Mouse (Mus musculus) cerebellum, adult 9-11 months (tissue): ENCODE measurements around the gene Golga5.
"Not testable (repeated sequence)": the region's sequence is repeated elsewhere in the genome, so short reads cannot be mapped to it uniquely, and the experiment has no call there.

Source experiments
- DNase-seq: peaks from one replicate; pipeline ENCODE4 v3.0.0; 2022

The Golga5 gene

GRCm38 (mm10) chr12:102451126-102451851, 17.6 kb upstream of the Golga5 start:
- DNase-seq: no peak

DNA sequence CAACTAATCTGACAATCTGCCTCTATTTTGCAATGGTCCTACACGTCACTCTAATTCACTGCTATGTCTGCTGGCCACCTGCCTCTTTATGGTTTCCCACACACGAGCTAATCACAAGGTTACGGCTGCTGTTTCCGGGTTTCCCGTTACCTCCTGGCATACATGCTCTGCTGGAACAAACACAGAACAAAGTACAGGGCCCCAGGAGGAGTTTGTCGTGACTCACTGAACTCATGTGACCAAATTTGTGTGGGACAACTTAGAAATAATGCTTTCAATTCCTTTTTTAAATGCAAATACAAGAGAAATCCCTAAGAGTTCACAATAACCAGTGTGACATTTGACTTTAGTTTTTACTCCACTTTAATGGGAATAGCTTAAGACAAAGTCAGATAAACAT, 15.4 kb upstream of the Golga5 start:
- no peak for DNase-seq

GRCm38 (mm10) chr12:102456467-102457193, 12.3 kb upstream of the Golga5 start:
- no peak for DNase-seq

DNA sequence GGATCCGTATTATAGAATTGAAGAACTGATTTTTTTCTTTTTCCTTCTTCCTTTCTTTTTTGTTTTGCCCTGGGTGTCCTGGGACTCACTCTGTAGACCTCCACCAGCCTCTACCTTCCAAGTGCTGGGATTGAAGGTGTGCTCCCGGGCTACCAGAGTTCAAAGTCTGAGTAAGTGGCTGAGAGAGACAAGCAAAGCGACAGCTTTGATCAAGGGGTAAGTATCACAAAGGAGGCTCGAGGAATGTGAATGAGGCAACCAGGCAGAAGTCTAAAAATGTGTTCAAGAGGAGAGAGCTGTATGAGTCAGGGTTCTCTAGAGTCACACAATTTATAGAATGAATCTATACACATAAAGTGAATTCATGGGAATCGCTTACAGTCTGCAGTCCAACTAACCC, 8.9 kb upstream of the Golga5 start:
- no peak for DNase-seq

- DNase-seq: no peak
These were observed 7.8 kb upstream of the Golga5 start for GRCm38 (mm10) chr12:102461177-102461576.

GRCm38 (mm10) chr12:102464650-102465049, 4.3 kb upstream of the Golga5 start:
- DNase-seq: no peak

- DNase-seq: peak; percentile 38
These were observed 799 bp upstream of the Golga5 start for GRCm38 (mm10) chr12:102468136-102468535.

GRCm38 (mm10) chr12:102474411-102474810, 5.5 kb downstream of the Golga5 start:
- no peak for DNase-seq

DNA sequence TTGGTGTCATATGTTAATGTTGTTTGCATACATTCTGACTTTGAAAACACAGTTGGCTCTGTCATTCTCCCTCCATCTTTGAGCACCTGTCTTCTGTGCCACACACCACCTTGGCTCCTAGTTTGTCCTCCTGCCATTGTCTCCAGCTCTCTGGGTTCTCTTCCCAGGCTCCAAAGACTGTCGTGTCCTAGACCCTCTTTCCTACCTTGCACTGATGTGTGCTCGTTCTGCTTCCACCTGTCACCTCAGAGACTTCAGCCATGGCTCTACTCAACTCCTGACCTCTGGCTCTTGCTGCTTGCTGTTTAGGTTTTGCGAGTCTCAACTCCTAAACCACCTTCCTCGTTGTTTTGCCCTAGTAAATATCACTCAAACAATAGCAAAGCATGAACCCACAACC, 11.5 kb downstream of the Golga5 start:
- DNase-seq: no peak

DNA sequence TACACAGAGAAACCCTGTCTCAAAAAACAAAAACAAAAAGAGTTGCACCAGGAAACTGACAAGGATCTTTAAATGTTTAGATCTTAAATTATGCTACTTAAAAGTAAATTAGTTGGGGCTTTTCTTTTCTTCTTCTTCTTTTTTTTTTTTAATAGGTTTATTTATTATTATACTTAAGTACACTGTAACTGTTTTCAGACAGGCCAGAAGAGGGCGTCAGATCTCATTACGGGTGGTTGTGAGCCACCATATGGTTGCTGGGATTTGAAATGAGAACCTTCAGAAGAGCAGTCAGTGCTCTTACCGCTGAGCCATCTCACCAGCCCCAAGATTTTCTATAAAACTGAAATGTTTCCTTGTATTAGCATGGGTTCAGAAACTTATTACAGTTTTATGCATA, 16.0 kb downstream of the Golga5 start:
- DNase-seq: no peak

- DNase-seq: no peak
These were observed 23.0 kb downstream of the Golga5 start for GRCm38 (mm10) chr12:102491911-102492310.

DNA sequence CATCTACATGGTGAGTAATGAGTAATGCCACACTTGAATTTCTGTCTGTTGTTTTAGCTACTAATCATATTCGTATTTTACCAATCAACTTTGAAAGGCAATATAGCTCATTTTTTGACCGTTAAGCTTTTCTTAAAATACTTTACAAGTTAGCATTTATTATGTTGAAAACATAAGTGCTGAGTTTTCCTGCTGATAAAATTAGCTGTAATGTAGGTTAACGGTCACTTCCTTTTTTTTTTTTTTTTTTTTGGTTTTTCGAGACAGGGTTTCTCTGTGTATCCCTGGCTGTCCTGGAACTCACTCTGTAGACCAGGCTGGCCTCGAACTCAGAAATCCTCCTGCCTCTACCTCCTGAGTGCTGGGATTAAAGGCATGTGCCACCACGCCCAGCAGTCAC, 26.8 kb downstream of the Golga5 start:
- not testable (repeated sequence) for DNase-seq

GRCm38 (mm10) chr12:102497905-102498304, 29.0 kb downstream of the Golga5 start:
- DNase-seq: no peak

GRCm38 (mm10) chr12:102498726-102499125, 29.8 kb downstream of the Golga5 start:
- DNase-seq: no peak

GRCm38 (mm10) chr12:102499210-102499609, 30.3 kb downstream of the Golga5 start:
- no peak for DNase-seq

DNA sequence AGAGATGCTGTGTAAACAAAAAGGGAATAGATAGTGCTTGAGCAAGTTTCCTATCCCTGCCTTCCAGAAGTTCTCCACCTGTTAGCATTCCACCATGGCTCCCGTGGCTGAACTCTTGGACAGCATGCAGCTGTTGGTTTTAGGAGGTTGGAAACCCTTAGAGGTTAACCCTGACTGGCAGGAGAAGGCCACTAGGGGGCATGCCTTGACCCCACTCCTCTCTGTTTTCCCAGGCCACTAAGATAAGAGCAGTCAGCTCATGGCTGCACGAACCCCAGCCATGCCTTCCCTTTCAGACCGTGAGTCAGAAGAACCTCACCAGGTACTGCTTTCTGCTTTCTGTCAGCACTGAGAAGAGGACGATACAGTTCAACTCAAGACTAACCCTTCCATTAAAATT, 30.8 kb downstream of the Golga5 start:
- no peak for DNase-seq

GRCm38 (mm10) chr12:102501038-102501437, 32.1 kb downstream of the Golga5 start:
- no peak for DNase-seq

GRCm38 (mm10) chr12:102501848-102502595, 33.1 kb downstream of the Golga5 start:
- DNase-seq: no peak

DNA sequence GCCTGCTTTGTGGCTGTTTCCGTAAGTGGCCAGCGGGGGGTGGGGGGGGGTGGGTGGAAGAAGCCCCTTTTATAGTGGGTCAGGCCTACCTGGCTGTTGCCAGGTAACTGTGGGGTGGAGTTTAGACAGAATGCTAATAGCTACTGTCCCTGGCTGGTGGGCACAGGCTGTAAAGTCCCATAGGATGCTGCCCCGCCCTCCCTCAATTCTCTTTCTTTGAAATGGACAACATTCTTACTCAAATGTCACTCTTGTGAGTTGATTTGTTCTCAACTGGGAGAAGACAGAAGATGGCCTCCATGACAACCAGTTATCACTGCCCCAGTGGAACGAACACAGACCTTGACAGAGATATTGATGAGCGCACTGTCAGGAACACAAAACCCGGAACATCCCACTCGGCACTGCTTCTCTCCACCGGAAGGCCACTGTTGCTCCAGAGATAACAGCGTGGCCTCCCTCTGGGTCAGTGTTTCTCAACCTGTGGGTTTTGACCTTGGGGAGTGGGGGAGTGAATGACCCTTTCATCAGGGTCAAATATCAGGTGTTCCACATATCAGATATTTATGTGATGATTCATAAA, 36.3 kb downstream of the Golga5 start:
- DNase-seq: no peak

DNA sequence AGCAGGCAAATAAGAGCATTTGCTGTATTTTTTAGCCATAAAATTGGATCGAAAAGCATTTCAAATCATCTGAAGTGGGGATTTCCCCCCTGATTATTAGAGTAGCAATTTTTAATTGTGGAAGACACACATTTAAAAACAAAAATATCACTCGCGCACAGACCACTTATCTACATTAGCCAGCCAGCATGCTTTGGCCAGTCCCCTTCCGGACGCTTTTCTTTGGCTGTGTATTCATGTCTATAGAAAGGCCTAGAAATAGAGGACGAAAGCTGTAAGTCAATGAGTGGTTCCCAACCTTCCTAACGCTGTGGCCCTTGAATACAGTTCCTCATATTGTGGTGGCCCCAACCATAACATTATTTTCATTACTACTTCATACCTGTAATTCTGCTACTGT, 37.0 kb downstream of the Golga5 start:
- no peak for DNase-seq

- DNase-seq: peak; percentile 86
These were observed 42.4 kb downstream of the Golga5 start for GRCm38 (mm10) chr12:102511363-102511762.

- no peak for DNase-seq
These were observed 45.2 kb downstream of the Golga5 start for GRCm38 (mm10) chr12:102514151-102514550.

GRCm38 (mm10) chr12:102514751-102515150, 45.8 kb downstream of the Golga5 start:
- no peak for DNase-seq
